Comparison of ENCODE assay signal across 13 mouse cellular contexts in genomic region chr16:89921370-89921769, GRCm38 (mm10).
DNase-seq lines count a peak whose midpoint lies in the region; ATAC-seq and TF ChIP-seq lines count a peak whose summit lies in the region.
"Had no signal": no experiment of that assay in that cellular context is flagged by ENCODE, and none has a peak within 500 bp of the region (broad histone marks: within the 10 kb centered on the region; RNA-seq: fewer than 3 reads in every experiment).

No protein-coding gene starts in this region.

- ATAC-seq in midbrain, embryonic 12.5 days (ENCODE audit: low FRiP score, low read depth), result peak; percentile 14; the same call in 1 of the 2 replicates
- ATAC-seq in intestine, embryonic 16.5 days, result no peak

- H3K4me3 ChIP-seq in midbrain, embryonic 12.5 days, result no peak overlapping the region
- no peak overlapping the region for H3K4me3 ChIP-seq in midbrain, embryonic 10.5 days
- H3K4me3 ChIP-seq in layer of hippocampus, adult 2 months, result peak overlapping the region; percentile 15; the same call in 1 of the 2 replicates
- H3K4me3 ChIP-seq in intestine, embryonic 16.5 days (ENCODE audit: low read length), result no peak overlapping the region
- H3K4me3 ChIP-seq: embryonic facial prominence, embryonic 10.5 days; hindbrain, embryonic 10.5 days had no signal

- TF ChIP-seq CTCF in layer of hippocampus, adult 2 months (conservative IDR thresholded peaks at IDR 0.05), result no peak

- no peak for DNase-seq in midbrain, embryonic 10.5 days (ENCODE audit: low spot score)
- DNase-seq in cerebellum, adult 9-10 months, result peak; percentile 88
- DNase-seq in layer of hippocampus, adult 2 months (ENCODE audit: low spot score in 2 of 2), result peak; percentile 78 to 80
- peak; percentile 53 for DNase-seq in right cerebral cortex, postnatal 14 days
- no peak for DNase-seq in adrenal gland, postnatal 14 days
- DNase-seq in adrenal gland, adult 2 months, result no peak
- DNase-seq: kidney, adult 8-10 months; lung, postnatal 36 days had no signal

- H3K27me3 ChIP-seq in midbrain, embryonic 12.5 days, result no peaks in the 10 kb centered on the region
- no peaks in the 10 kb centered on the region for H3K27me3 ChIP-seq in midbrain, embryonic 10.5 days (ENCODE audit: low read depth, poor library complexity, severe bottlenecking)
- H3K27me3 ChIP-seq in intestine, embryonic 16.5 days (replicated peaks; ENCODE audit: control insufficient read depth, insufficient read depth, low read length), result no peaks in the 10 kb centered on the region

- no peaks in the 10 kb centered on the region for H3K36me3 ChIP-seq in midbrain, embryonic 12.5 days
- H3K36me3 ChIP-seq in midbrain, embryonic 10.5 days, result no peaks in the 10 kb centered on the region
- no peaks in the 10 kb centered on the region for H3K36me3 ChIP-seq in intestine, embryonic 16.5 days (ENCODE audit: control insufficient read depth, insufficient read depth, low read length)
- H3K36me3 ChIP-seq: embryonic facial prominence, embryonic 10.5 days; hindbrain, embryonic 10.5 days had no signal

- H3K9ac ChIP-seq in midbrain, embryonic 12.5 days (replicated peaks), result no peak overlapping the region
- no peak overlapping the region for H3K9ac ChIP-seq in intestine, embryonic 16.5 days (ENCODE audit: low read depth, low read length)
- H3K9ac ChIP-seq: liver, embryonic 14.5 days had no signal

- H3K27ac ChIP-seq in midbrain, embryonic 12.5 days (replicated peaks), result no peak overlapping the region
- no peak overlapping the region for H3K27ac ChIP-seq in midbrain, embryonic 10.5 days (replicated peaks)
- peak overlapping the region; percentile 90 for H3K27ac ChIP-seq in layer of hippocampus, adult 2 months
- no peak overlapping the region for H3K27ac ChIP-seq in intestine, embryonic 16.5 days (ENCODE audit: low read length)
- H3K27ac ChIP-seq: embryonic facial prominence, embryonic 10.5 days; liver, embryonic 14.5 days had no signal

- peaks cover 32% of the 10 kb centered on the region for H3K4me1 ChIP-seq in midbrain, embryonic 12.5 days
- peaks cover 31% of the 10 kb centered on the region for H3K4me1 ChIP-seq in midbrain, embryonic 10.5 days
- peaks cover 8% of the 10 kb centered on the region for H3K4me1 ChIP-seq in intestine, embryonic 16.5 days (ENCODE audit: control insufficient read depth, insufficient read depth, low read length)

- WGBS in midbrain, embryonic 12.5 days, result 77% methylated on average over 14 of the region's 14 CpGs
- WGBS in midbrain, embryonic 10.5 days, result 91% methylated on average over 14 of the region's 14 CpGs
- 88% methylated on average over 14 of the region's 14 CpGs for WGBS in intestine, embryonic 16.5 days

- no peak overlapping the region for H3K4me2 ChIP-seq in midbrain, embryonic 12.5 days (replicated peaks)
- no peak overlapping the region for H3K4me2 ChIP-seq in intestine, embryonic 16.5 days (ENCODE audit: low read depth, low read length)

- H3K9me3 ChIP-seq in midbrain, embryonic 12.5 days, result no peaks in the 10 kb centered on the region
- H3K9me3 ChIP-seq in midbrain, embryonic 10.5 days (replicated peaks), result no peaks in the 10 kb centered on the region
- no peaks in the 10 kb centered on the region for H3K9me3 ChIP-seq in intestine, embryonic 16.5 days (ENCODE audit: control insufficient read depth, low read length)
- H3K9me3 ChIP-seq: embryonic facial prominence, embryonic 10.5 days; hindbrain, embryonic 10.5 days had no signal

Comparison
In these comparisons a context has a peak if more than half of its experiments do, and no peak if none do; other contexts are left out.
1. DNase-seq: peak in cerebellum, adult 9-10 months (single experiment), layer of hippocampus, adult 2 months (2 of 2) and right cerebral cortex, postnatal 14 days (single experiment); none in midbrain, embryonic 10.5 days (single experiment), adrenal gland, postnatal 14 days (single experiment) and adrenal gland, adult 2 months (single experiment).